Mouse (Mus musculus): ENCODE measurements at regions not wholly inside any gene's neighbourhood (a gene's known extent, or its start where the extent isn't known, plus 50 kb on each side); places are given as distances from the start of the nearest gene placed in this dataset.

GRCm38 (mm10) chr9:94216414-94217279 is 321.2 kb downstream of the 1190002N15Rik start:
- no peaks in the 10 kb centered on the region for H3K27me3 ChIP-seq (ENCODE audit: insufficient read depth, low read length)
- H3K4me3 ChIP-seq (ENCODE audit: low read depth, low read length), result no peak overlapping the region
- no peaks in the 10 kb centered on the region for H3K9me3 ChIP-seq (ENCODE audit: low read length)
- no peak for TF ChIP-seq CTCF (IDR thresholded peaks at IDR 0.05; ENCODE audit: low read depth)
- no peak overlapping the region for H3K9ac ChIP-seq
- H3K27ac ChIP-seq (ENCODE audit: low read depth, low read length), result no peak overlapping the region
- no peaks in the 10 kb centered on the region for H3K4me1 ChIP-seq (ENCODE audit: insufficient read depth)
- no peak overlapping the region for H3K4me2 ChIP-seq (ENCODE audit: low read depth)
- DNase-seq (no peak), ATAC-seq (no peak)
- H3K36me3 ChIP-seq (ENCODE audit: insufficient read depth), result no peaks in the 10 kb centered on the region
- WGBS, result 83% methylated on average over 8 of the region's 8 CpGs

DNA sequence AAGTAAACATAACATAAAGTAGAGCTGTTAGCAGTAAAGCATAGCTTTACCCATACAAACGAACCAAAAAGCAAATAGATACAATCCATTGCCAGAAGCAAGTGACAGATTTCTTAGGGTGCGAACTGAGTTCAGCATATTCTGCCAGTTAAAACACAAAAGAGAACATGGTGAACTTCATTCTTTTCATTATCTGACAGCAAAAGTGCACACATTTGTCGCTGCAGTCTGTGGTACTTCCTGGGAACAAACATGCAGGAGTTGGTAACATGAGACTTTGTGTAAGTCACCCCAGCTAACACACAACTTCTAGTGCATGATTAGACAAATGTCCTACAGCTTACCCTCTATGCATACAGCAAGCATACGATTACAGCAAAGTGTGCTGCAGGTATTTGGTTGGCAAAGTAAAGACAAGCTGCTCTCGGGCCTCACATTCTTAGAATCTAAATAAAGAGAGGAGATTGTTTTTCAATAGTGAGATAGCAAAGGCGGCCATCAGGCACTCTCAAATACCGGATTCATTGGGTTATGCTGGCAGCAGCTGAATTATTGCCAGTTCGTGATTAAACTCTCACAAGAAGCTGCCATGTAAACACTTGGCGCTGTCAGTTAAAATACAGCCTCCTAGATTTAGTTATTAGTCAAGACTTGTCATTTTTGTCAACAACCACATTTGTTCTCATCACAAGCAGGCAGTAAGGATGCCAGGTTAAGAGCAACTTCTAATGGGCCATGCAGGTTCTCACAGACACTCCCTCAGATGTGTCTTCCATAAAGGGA is 327.2 kb downstream of the 1190002N15Rik start:
- H3K4me3 ChIP-seq (ENCODE audit: low read depth, low read length), result no peak overlapping the region
- no peaks in the 10 kb centered on the region for H3K36me3 ChIP-seq (ENCODE audit: insufficient read depth)
- peak; percentile 73; the same call in 1 of the 2 replicates for ATAC-seq
- 29% methylated on average over 9 of the region's 9 CpGs for WGBS
- no peak overlapping the region for H3K9ac ChIP-seq
- peak; percentile 49 for DNase-seq
- no peaks in the 10 kb centered on the region for H3K9me3 ChIP-seq (ENCODE audit: low read length)
- H3K4me2 ChIP-seq (ENCODE audit: low read depth), result no peak overlapping the region
- no peaks in the 10 kb centered on the region for H3K27me3 ChIP-seq (ENCODE audit: insufficient read depth, low read length)
- no peaks in the 10 kb centered on the region for H3K4me1 ChIP-seq (ENCODE audit: insufficient read depth)
- TF ChIP-seq CTCF (IDR thresholded peaks at IDR 0.05; ENCODE audit: low read depth), result no peak
- H3K27ac ChIP-seq (ENCODE audit: low read depth, low read length), result no peak overlapping the region

DNA sequence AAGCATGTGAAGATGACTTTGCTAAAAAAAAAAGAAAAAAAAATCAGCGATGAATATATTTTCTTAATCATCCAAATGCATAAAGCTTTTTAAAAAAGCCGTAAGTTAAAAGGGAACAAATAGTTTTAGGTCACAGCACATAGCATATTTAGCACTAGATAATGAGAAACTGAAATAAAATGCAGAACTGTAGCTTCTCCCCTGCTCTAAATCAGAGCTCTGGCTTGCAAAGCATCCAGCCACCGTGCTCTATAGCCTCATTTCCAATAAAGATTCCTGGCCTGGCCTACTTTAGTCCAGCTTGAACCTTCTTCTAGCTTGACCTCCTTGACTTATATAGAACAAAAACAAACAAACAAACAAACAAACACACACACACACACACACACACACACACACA is 328.9 kb downstream of the 1190002N15Rik start:
- Histone ChIP-seq H3K9me3 (ENCODE audit: low read length) (no peaks in the 10 kb centered on the region), H3K27me3 (ENCODE audit: insufficient read depth, low read length) (no peaks in the 10 kb centered on the region), H3K4me2 (ENCODE audit: low read depth) (no peak overlapping the region), H3K4me1 (ENCODE audit: insufficient read depth) (no peaks in the 10 kb centered on the region), H3K36me3 (ENCODE audit: insufficient read depth) (no peaks in the 10 kb centered on the region), H3K27ac (ENCODE audit: low read depth, low read length) (no peak overlapping the region), H3K9ac (no peak overlapping the region), H3K4me3 (ENCODE audit: low read depth, low read length) (no peak overlapping the region)
- ATAC-seq (no peak), DNase-seq (no peak)
- TF ChIP-seq CTCF (IDR thresholded peaks at IDR 0.05; ENCODE audit: low read depth), result no peak
- 88% methylated on average over 3 of the region's 3 CpGs for WGBS

GRCm38 (mm10) chr9:94200892-94201291 is 337.0 kb downstream of the 1190002N15Rik start:
- DNase-seq (no peak), ATAC-seq (no peak)
- no peaks in the 10 kb centered on the region for H3K9me3 ChIP-seq (ENCODE audit: low read length)
- H3K27me3 ChIP-seq (ENCODE audit: insufficient read depth, low read length), result no peaks in the 10 kb centered on the region
- no peak overlapping the region for H3K4me2 ChIP-seq (ENCODE audit: low read depth)
- H3K4me1 ChIP-seq (ENCODE audit: insufficient read depth), result no peaks in the 10 kb centered on the region
- H3K4me3 ChIP-seq (ENCODE audit: low read depth, low read length), result no peak overlapping the region
- H3K36me3 ChIP-seq (ENCODE audit: insufficient read depth), result no peaks in the 10 kb centered on the region
- H3K27ac ChIP-seq (ENCODE audit: low read depth, low read length), result no peak overlapping the region
- H3K9ac ChIP-seq, result no peak overlapping the region
- TF ChIP-seq CTCF (IDR thresholded peaks at IDR 0.05; ENCODE audit: low read depth), result no peak
- 98% methylated on average over 1 of the region's 1 CpGs for WGBS

GRCm38 (mm10) chr9:94199864-94200263 is 338.0 kb downstream of the 1190002N15Rik start:
- no peak for DNase-seq
- H3K27ac ChIP-seq (ENCODE audit: low read depth, low read length), result no peak overlapping the region
- no peaks in the 10 kb centered on the region for H3K9me3 ChIP-seq (ENCODE audit: low read length)
- no peak overlapping the region for H3K4me2 ChIP-seq (ENCODE audit: low read depth)
- 94% methylated on average over 2 of the region's 2 CpGs for WGBS
- H3K4me3 ChIP-seq (ENCODE audit: low read depth, low read length), result no peak overlapping the region
- H3K36me3 ChIP-seq (ENCODE audit: insufficient read depth), result no peaks in the 10 kb centered on the region
- no peak for TF ChIP-seq CTCF (IDR thresholded peaks at IDR 0.05; ENCODE audit: low read depth)
- no peaks in the 10 kb centered on the region for H3K27me3 ChIP-seq (ENCODE audit: insufficient read depth, low read length)
- H3K4me1 ChIP-seq (ENCODE audit: insufficient read depth), result no peaks in the 10 kb centered on the region
- ATAC-seq, result no peak
- H3K9ac ChIP-seq, result no peak overlapping the region

- H3K27me3 ChIP-seq (ENCODE audit: insufficient read depth, low read length), result no peaks in the 10 kb centered on the region
Measured at GRCm38 (mm10) chr9:94191083-94191482, 346.8 kb downstream of the 1190002N15Rik start.

More at GRCm38 (mm10) chr9:94191083-94191482, 346.8 kb downstream of the 1190002N15Rik start:
- Histone ChIP-seq H3K9ac (no peak overlapping the region), H3K27ac (ENCODE audit: low read depth, low read length) (no peak overlapping the region), H3K4me2 (ENCODE audit: low read depth) (no peak overlapping the region), H3K9me3 (ENCODE audit: low read length) (no peaks in the 10 kb centered on the region), H3K36me3 (ENCODE audit: insufficient read depth) (no peaks in the 10 kb centered on the region), H3K4me3 (ENCODE audit: low read depth, low read length) (no peak overlapping the region), H3K4me1 (ENCODE audit: insufficient read depth) (no peaks in the 10 kb centered on the region)
- 29% methylated on average over 3 of the region's 3 CpGs for WGBS
- DNase-seq (no peak), ATAC-seq (no peak)
- TF ChIP-seq CTCF (IDR thresholded peaks at IDR 0.05; ENCODE audit: low read depth), result no peak

Measured in forebrain, postnatal 0 days (tissue).